Comparison of ENCODE assay signal across 8 mouse cellular contexts in the genomic region with DNA sequence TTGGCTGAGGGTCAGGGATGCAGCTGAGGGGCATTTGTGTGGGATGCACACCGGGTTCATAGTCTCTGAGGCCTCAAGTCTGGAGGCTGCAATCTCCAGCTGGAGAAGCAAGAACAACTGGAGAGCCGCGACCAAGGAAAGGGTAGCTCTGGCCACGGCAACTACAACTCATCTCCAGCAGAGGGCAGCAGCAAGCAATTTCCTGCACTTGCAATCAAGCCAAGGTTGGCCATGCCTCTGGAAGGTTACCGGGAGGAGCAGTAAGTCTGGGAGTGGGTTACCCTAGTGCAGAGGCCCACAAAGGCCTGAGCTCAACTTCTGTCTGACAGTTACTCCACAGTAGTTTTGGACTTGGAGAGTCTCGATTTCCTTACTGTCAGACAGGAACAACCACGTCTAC.
A peak's percentile ranks its signal among the peaks of the same experiment; 100 is the strongest.
DNase-seq lines count a peak whose midpoint lies in the region; ATAC-seq and TF ChIP-seq lines count a peak whose summit lies in the region.

No protein-coding gene starts in this region.

- H3K36me3 ChIP-seq in kidney, embryonic 16.5 days (ENCODE audit: insufficient read depth, low read length): no peaks in the 10 kb centered on the region
- no peaks in the 10 kb centered on the region for H3K36me3 ChIP-seq in forebrain, postnatal 0 days (ENCODE audit: insufficient read depth)
- H3K36me3 ChIP-seq in limb, embryonic 13.5 days: no peaks in the 10 kb centered on the region
- H3K36me3 ChIP-seq in neural tube, embryonic 13.5 days: no peaks in the 10 kb centered on the region
- no peaks in the 10 kb centered on the region for H3K36me3 ChIP-seq in testis, adult 2 months (ENCODE audit: control insufficient read depth, insufficient read depth, low read length)

- H3K27me3 ChIP-seq in kidney, embryonic 16.5 days (ENCODE audit: insufficient read depth, low read length): no peaks in the 10 kb centered on the region
- H3K27me3 ChIP-seq in forebrain, postnatal 0 days (ENCODE audit: insufficient read depth, low read length): no peaks in the 10 kb centered on the region
- no peaks in the 10 kb centered on the region for H3K27me3 ChIP-seq in limb, embryonic 13.5 days
- H3K27me3 ChIP-seq in neural tube, embryonic 13.5 days: no peaks in the 10 kb centered on the region
- H3K27me3 ChIP-seq in testis, adult 2 months (ENCODE audit: control insufficient read depth, insufficient read depth, low read length): no peaks in the 10 kb centered on the region

- H3K4me2 ChIP-seq in kidney, embryonic 16.5 days (replicated peaks; ENCODE audit: low read depth, low read length): no peak overlapping the region
- no peak overlapping the region for H3K4me2 ChIP-seq in forebrain, postnatal 0 days (ENCODE audit: low read depth)
- no peak overlapping the region for H3K4me2 ChIP-seq in limb, embryonic 13.5 days (replicated peaks)
- no peak overlapping the region for H3K4me2 ChIP-seq in neural tube, embryonic 13.5 days

- H3K4me3 ChIP-seq in kidney, embryonic 16.5 days (ENCODE audit: low read length): no peak overlapping the region
- H3K4me3 ChIP-seq in forebrain, postnatal 0 days (ENCODE audit: low read depth, low read length): no peak overlapping the region
- H3K4me3 ChIP-seq in limb, embryonic 13.5 days: no peak overlapping the region
- H3K4me3 ChIP-seq in neural tube, embryonic 13.5 days: no peak overlapping the region
- no peak overlapping the region for H3K4me3 ChIP-seq in testis, adult 2 months (ENCODE audit: control insufficient read depth, low read depth, low read length)

- H3K9ac ChIP-seq in kidney, embryonic 16.5 days (replicated peaks; ENCODE audit: low read length): no peak overlapping the region
- H3K9ac ChIP-seq in forebrain, postnatal 0 days: no peak overlapping the region
- H3K9ac ChIP-seq in limb, embryonic 13.5 days: no peak overlapping the region
- H3K9ac ChIP-seq in neural tube, embryonic 13.5 days: no peak overlapping the region

- H3K9me3 ChIP-seq in kidney, embryonic 16.5 days (ENCODE audit: low read length): no peaks in the 10 kb centered on the region
- no peaks in the 10 kb centered on the region for H3K9me3 ChIP-seq in forebrain, postnatal 0 days (ENCODE audit: low read length)
- no peaks in the 10 kb centered on the region for H3K9me3 ChIP-seq in limb, embryonic 13.5 days
- no peaks in the 10 kb centered on the region for H3K9me3 ChIP-seq in neural tube, embryonic 13.5 days

- DNase-seq in kidney, adult 11 months: peak; percentile 42
- DNase-seq in forebrain, postnatal 0 days: peak; percentile 80
- peak; percentile 18 to 67 for DNase-seq in kidney, adult 8-10 months

- no peak for ATAC-seq in kidney, embryonic 16.5 days (ENCODE audit: low FRiP score, low TSS enrichment)
- peak; percentile 36; the same call in 1 of the 2 replicates for ATAC-seq in cerebellum, adult (ENCODE audit: insufficient number of reproducible peaks, low FRiP score, low TSS enrichment)
- ATAC-seq in forebrain, postnatal 0 days: 0 out of 2 replicates have a peak, but pooled peaks have one; percentile 34
- peak; percentile 51; the same call in 1 of the 2 replicates for ATAC-seq in limb, embryonic 13.5 days (ENCODE audit: low FRiP score, low read depth)
- peak; percentile 29; the same call in 1 of the 2 replicates for ATAC-seq in neural tube, embryonic 13.5 days (ENCODE audit: low read depth)

- peak; percentile 87 for TF ChIP-seq CTCF in forebrain, postnatal 0 days (IDR thresholded peaks at IDR 0.05; ENCODE audit: low read depth)
- peak; percentile 83; the same call in 1 of the 2 replicates for TF ChIP-seq CTCF in testis, adult 2 months (IDR thresholded peaks at IDR 0.05; ENCODE audit: control insufficient read depth, insufficient read depth, insufficient replicate concordance, low read depth, low read length)

- no peak for TF ChIP-seq POLR2A in testis, adult 2 months (IDR thresholded peaks at IDR 0.05; ENCODE audit: control insufficient read depth, low read depth, low read length)

- no peak overlapping the region for H3K27ac ChIP-seq in kidney, embryonic 16.5 days (ENCODE audit: low read length)
- no peak overlapping the region for H3K27ac ChIP-seq in forebrain, postnatal 0 days (ENCODE audit: low read depth, low read length)
- no peak overlapping the region for H3K27ac ChIP-seq in limb, embryonic 13.5 days
- H3K27ac ChIP-seq in neural tube, embryonic 13.5 days (replicated peaks): no peak overlapping the region
- no peak overlapping the region for H3K27ac ChIP-seq in testis, adult 2 months (ENCODE audit: control insufficient read depth, insufficient read depth, low read depth, low read length)

- H3K4me1 ChIP-seq in kidney, embryonic 16.5 days (ENCODE audit: insufficient read depth, low read length): no peaks in the 10 kb centered on the region
- no peaks in the 10 kb centered on the region for H3K4me1 ChIP-seq in forebrain, postnatal 0 days (ENCODE audit: insufficient read depth)
- H3K4me1 ChIP-seq in limb, embryonic 13.5 days: 0 out of 2 replicates have a peak, but pooled peaks cover 3% of the 10 kb centered on the region
- no peaks in the 10 kb centered on the region for H3K4me1 ChIP-seq in neural tube, embryonic 13.5 days (replicated peaks)
- peaks cover 2% of the 10 kb centered on the region for H3K4me1 ChIP-seq in testis, adult 2 months (ENCODE audit: control insufficient read depth, insufficient read depth, low read length)

- 30% methylated on average over 7 of the region's 7 CpGs for WGBS in kidney, embryonic 16.5 days
- WGBS in forebrain, postnatal 0 days: 20% methylated on average over 7 of the region's 7 CpGs
- 25% methylated on average over 7 of the region's 7 CpGs for WGBS in limb, embryonic 13.5 days
- 28% methylated on average over 7 of the region's 7 CpGs for WGBS in neural tube, embryonic 13.5 days
